In the genomic region with DNA sequence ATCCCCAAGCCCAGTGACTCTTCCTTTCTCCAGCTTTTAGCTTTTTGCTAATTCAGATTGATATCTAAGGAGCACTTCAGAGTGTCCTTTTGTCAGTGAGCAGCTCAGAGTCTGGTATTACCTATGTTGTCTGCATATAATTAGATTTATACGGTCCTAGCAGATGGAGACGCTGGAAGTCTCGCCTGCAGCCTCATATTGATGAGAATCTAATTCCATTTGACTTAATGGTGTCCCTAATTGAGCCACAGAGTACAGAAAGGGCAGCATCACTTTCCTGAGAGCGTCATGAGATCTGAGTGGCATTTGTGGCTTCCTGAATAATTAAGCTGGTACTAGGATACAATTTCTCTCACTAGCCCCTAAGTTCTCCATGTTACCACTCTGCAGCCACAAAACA, we compare ENCODE assay signal across 27 mouse cellular contexts.
DNase-seq lines count a peak whose midpoint lies in the region; ATAC-seq and TF ChIP-seq lines count a peak whose summit lies in the region.
"Had no signal": no experiment of that assay in that cellular context is flagged by ENCODE, and none has a peak within 500 bp of the region (broad histone marks: within the 10 kb centered on the region; RNA-seq: fewer than 3 reads in every experiment).

No protein-coding gene starts in this region.

- no peak for TF ChIP-seq CTCF in brain, embryonic 14.5 days (IDR thresholded peaks at IDR 0.05; ENCODE audit: borderline replicate concordance, extremely low read depth, insufficient read depth, insufficient read length)

- H3K9me3 ChIP-seq in hindbrain, embryonic 11.5 days (ENCODE audit: control insufficient read depth, low read length), result no peaks in the 10 kb centered on the region
- H3K9me3 ChIP-seq in hindbrain, embryonic 16.5 days (ENCODE audit: control insufficient read depth, low read length), result no peaks in the 10 kb centered on the region
- no peaks in the 10 kb centered on the region for H3K9me3 ChIP-seq in neural tube, embryonic 14.5 days (ENCODE audit: control insufficient read depth, low read length)
- H3K9me3 ChIP-seq in neural tube, embryonic 15.5 days (replicated peaks), result no peaks in the 10 kb centered on the region
- H3K9me3 ChIP-seq: forebrain, embryonic 10.5 days; forebrain, embryonic 13.5 days; heart, embryonic 15.5 days; hindbrain, embryonic 10.5 days had no signal

- H3K27me3 ChIP-seq in hindbrain, embryonic 11.5 days (ENCODE audit: control insufficient read depth, insufficient read depth, low read length), result no peaks in the 10 kb centered on the region
- H3K27me3 ChIP-seq in hindbrain, embryonic 16.5 days (replicated peaks; ENCODE audit: control insufficient read depth, insufficient read depth, low read length), result no peaks in the 10 kb centered on the region
- no peaks in the 10 kb centered on the region for H3K27me3 ChIP-seq in neural tube, embryonic 14.5 days (ENCODE audit: control insufficient read depth, insufficient read depth, low read length)
- no peaks in the 10 kb centered on the region for H3K27me3 ChIP-seq in neural tube, embryonic 15.5 days (replicated peaks)
- H3K27me3 ChIP-seq: heart, embryonic 15.5 days had no signal

- H3K36me3 ChIP-seq in hindbrain, embryonic 11.5 days (ENCODE audit: control insufficient read depth, insufficient read depth, low read length), result no peaks in the 10 kb centered on the region
- H3K36me3 ChIP-seq in hindbrain, embryonic 16.5 days (ENCODE audit: control insufficient read depth, insufficient read depth, low read length), result no peaks in the 10 kb centered on the region
- H3K36me3 ChIP-seq in neural tube, embryonic 14.5 days (ENCODE audit: control insufficient read depth, insufficient read depth, low read length), result no peaks in the 10 kb centered on the region
- no peaks in the 10 kb centered on the region for H3K36me3 ChIP-seq in neural tube, embryonic 15.5 days
- H3K36me3 ChIP-seq: forebrain, embryonic 10.5 days; heart, embryonic 15.5 days; hindbrain, embryonic 10.5 days had no signal

- no peak for DNase-seq in hindbrain, embryonic 11.5 days (ENCODE audit: low spot score)
- peak; percentile 29 for DNase-seq in brain, embryonic 14.5 days (ENCODE audit: low read depth)
- DNase-seq in adrenal gland, postnatal 25 days, result no peak
- DNase-seq: adrenal gland, adult 8-10 months; adrenal gland, postnatal 36 days; cerebellum, adult 11 months; cerebellum, adult 2 months; cerebellum, adult 9-11 months; cerebellum, postnatal 25 days; gastrocnemius, postnatal 10 days; gastrocnemius, postnatal 36 days; heart, postnatal 10 days; heart, postnatal 36 days had no signal

- no peak overlapping the region for H3K4me3 ChIP-seq in hindbrain, embryonic 11.5 days (ENCODE audit: low read depth, low read length)
- H3K4me3 ChIP-seq in hindbrain, embryonic 16.5 days (ENCODE audit: low read length), result no peak overlapping the region
- no peak overlapping the region for H3K4me3 ChIP-seq in neural tube, embryonic 14.5 days (ENCODE audit: low read depth, low read length)
- H3K4me3 ChIP-seq in neural tube, embryonic 15.5 days (replicated peaks), result no peak overlapping the region
- H3K4me3 ChIP-seq: forebrain, embryonic 10.5 days; forebrain, embryonic 13.5 days; heart, embryonic 15.5 days; hindbrain, embryonic 10.5 days had no signal

- no peak overlapping the region for H3K9ac ChIP-seq in hindbrain, embryonic 11.5 days (ENCODE audit: low read depth, low read length)
- no peak overlapping the region for H3K9ac ChIP-seq in hindbrain, embryonic 16.5 days (ENCODE audit: low read depth, low read length)
- no peak overlapping the region for H3K9ac ChIP-seq in neural tube, embryonic 14.5 days (replicated peaks; ENCODE audit: low read depth, low read length)
- H3K9ac ChIP-seq in neural tube, embryonic 15.5 days (replicated peaks), result no peak overlapping the region
- H3K9ac ChIP-seq: forebrain, embryonic 13.5 days; heart, embryonic 15.5 days had no signal

- no peaks in the 10 kb centered on the region for H3K4me1 ChIP-seq in hindbrain, embryonic 11.5 days (replicated peaks; ENCODE audit: control insufficient read depth, insufficient read depth, low read length)
- no peaks in the 10 kb centered on the region for H3K4me1 ChIP-seq in hindbrain, embryonic 16.5 days (ENCODE audit: control insufficient read depth, insufficient read depth, low read depth, low read length)
- H3K4me1 ChIP-seq in neural tube, embryonic 14.5 days (ENCODE audit: control insufficient read depth, insufficient read depth, low read length), result no peaks in the 10 kb centered on the region
- H3K4me1 ChIP-seq in neural tube, embryonic 15.5 days, result no peaks in the 10 kb centered on the region
- H3K4me1 ChIP-seq: forebrain, embryonic 13.5 days; heart, embryonic 15.5 days had no signal

- no peak for ATAC-seq in hindbrain, embryonic 11.5 days (ENCODE audit: low FRiP score)
- ATAC-seq in hindbrain, embryonic 16.5 days, result no peak
- ATAC-seq in neural tube, embryonic 14.5 days (ENCODE audit: low read depth), result peak; percentile 44; the same call in 1 of the 2 replicates
- no peak for ATAC-seq in neural tube, embryonic 15.5 days (ENCODE audit: low FRiP score)
- ATAC-seq: activated CD4-positive, CD25-positive, alpha-beta regulatory T cell, adult 4 months; CD4-positive, CD25-positive, alpha-beta regulatory T cell, adult 4 months; forebrain, embryonic 13.5 days; forebrain, embryonic 16.5 days; hindbrain, postnatal 0 days; inflammation-experienced regulatory T-cells, adult 6 months; intestine, embryonic 16.5 days had no signal

- peak overlapping the region; percentile 17; the same call in 1 of the 2 replicates for H3K27ac ChIP-seq in hindbrain, embryonic 11.5 days (ENCODE audit: low read depth, low read length)
- H3K27ac ChIP-seq in hindbrain, embryonic 16.5 days (ENCODE audit: low read depth, low read length), result no peak overlapping the region
- no peak overlapping the region for H3K27ac ChIP-seq in neural tube, embryonic 14.5 days (ENCODE audit: low read depth, low read length)
- no peak overlapping the region for H3K27ac ChIP-seq in neural tube, embryonic 15.5 days (replicated peaks)
- H3K27ac ChIP-seq: forebrain, embryonic 10.5 days; forebrain, embryonic 13.5 days; heart, embryonic 15.5 days; hindbrain, embryonic 10.5 days; hindbrain, postnatal 0 days had no signal

- 56% methylated on average over 4 of the region's 4 CpGs for WGBS in hindbrain, embryonic 11.5 days
- WGBS in hindbrain, embryonic 16.5 days, result 41% methylated on average over 4 of the region's 4 CpGs
- 29% methylated on average over 4 of the region's 4 CpGs for WGBS in neural tube, embryonic 14.5 days
- WGBS in neural tube, embryonic 15.5 days, result 32% methylated on average over 4 of the region's 4 CpGs

- H3K4me2 ChIP-seq in hindbrain, embryonic 11.5 days (replicated peaks; ENCODE audit: low read depth, low read length), result no peak overlapping the region
- H3K4me2 ChIP-seq in hindbrain, embryonic 16.5 days (ENCODE audit: low read length), result no peak overlapping the region
- H3K4me2 ChIP-seq in neural tube, embryonic 14.5 days (ENCODE audit: low read depth, low read length), result no peak overlapping the region
- no peak overlapping the region for H3K4me2 ChIP-seq in neural tube, embryonic 15.5 days
- H3K4me2 ChIP-seq: forebrain, embryonic 13.5 days; heart, embryonic 11.5 days; heart, embryonic 15.5 days had no signal

- TF ChIP-seq POLR2A in brain, embryonic 14.5 days (IDR thresholded peaks at IDR 0.05; ENCODE audit: borderline replicate concordance, extremely low read depth, insufficient read depth, insufficient read length, poor library complexity, severe bottlenecking), result no peak
